Mouse (Mus musculus): Measurements from ENCODE around the gene Thap2. TPM values are rescaled to one million over a fixed set of nuclear protein-coding genes. Genes with fewer than 3 reads are reported as not detected.

Gene Thap2
- polyA plus RNA-seq, 1 experiment from 2014 or later: 18.9 TPM

DNA sequence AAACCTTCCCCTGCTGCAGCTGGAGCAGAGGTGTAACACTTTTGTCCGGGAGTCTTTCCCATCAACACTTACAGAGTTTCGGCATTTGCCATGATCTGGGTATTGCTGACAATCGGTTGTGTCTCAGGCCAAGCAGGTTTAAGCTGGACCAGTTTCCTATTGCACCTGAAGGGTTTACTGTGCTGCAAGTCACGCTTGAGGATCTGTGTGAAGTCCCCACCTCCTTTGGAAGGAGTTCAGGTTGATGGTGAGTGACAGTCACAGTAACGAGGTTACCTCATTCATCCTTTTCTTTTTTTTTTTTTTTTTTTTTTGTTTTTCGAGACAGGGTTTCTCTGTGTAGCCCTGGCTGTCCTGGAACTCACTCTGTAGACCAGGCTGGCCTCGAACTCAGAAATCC is 28.1 kb downstream of the Thap2 start:
- no peak overlapping the region for H3K27ac ChIP-seq
- no peaks in the 10 kb centered on the region for H3K27me3 ChIP-seq (ENCODE audit: insufficient read depth, low read length)
- no peak for TF ChIP-seq CTCF (IDR thresholded peaks at IDR 0.05; ENCODE audit: low read depth)
- no peaks in the 10 kb centered on the region for H3K9me3 ChIP-seq (replicated peaks; ENCODE audit: low read length)
- 92% methylated on average over 6 of the region's 7 CpGs for WGBS
- H3K4me3 ChIP-seq (replicated peaks; ENCODE audit: low read depth, low read length): no peak overlapping the region
- ATAC-seq (replicated peaks; ENCODE audit: low FRiP score, low read depth) (no peak), DNase-seq (ENCODE audit: low spot score) (no peak)
- 0 out of 2 replicates have a peak, but pooled peaks cover 5% of the 10 kb centered on the region for H3K36me3 ChIP-seq (ENCODE audit: insufficient read depth, low read length)
- no peaks in the 10 kb centered on the region for H3K4me1 ChIP-seq (replicated peaks; ENCODE audit: insufficient read depth, low read length)
- H3K9ac ChIP-seq (ENCODE audit: low read depth, low read length): no peak overlapping the region
- H3K4me2 ChIP-seq (ENCODE audit: low read length): no peak overlapping the region

DNA sequence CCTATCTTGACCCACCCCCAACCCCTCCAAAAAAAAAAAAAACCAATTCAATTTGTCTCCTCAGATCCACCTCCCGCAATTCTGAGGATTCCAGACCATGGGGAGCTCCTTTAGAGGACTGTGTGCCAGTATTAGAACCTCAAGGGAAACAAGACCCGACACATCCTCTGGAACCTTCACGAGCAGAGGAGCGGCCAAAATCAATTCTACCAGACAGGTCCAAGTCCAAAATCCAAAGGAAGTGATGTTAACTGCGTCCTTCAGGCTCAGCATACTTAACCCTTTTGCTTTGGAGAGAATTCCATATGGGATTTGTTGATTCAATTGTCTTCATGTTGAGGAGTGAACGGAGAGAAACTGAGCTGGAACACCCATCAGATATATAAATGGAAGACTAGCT is 29.2 kb downstream of the Thap2 start:
- H3K9ac ChIP-seq (ENCODE audit: low read depth, low read length): no peak overlapping the region
- H3K4me1 ChIP-seq (replicated peaks; ENCODE audit: insufficient read depth, low read length): 0 out of 2 replicates have a peak, but pooled peaks cover 1% of the 10 kb centered on the region
- no peak overlapping the region for H3K4me3 ChIP-seq (replicated peaks; ENCODE audit: low read depth, low read length)
- ATAC-seq (replicated peaks; ENCODE audit: low FRiP score, low read depth): no peak
- TF ChIP-seq CTCF (IDR thresholded peaks at IDR 0.05; ENCODE audit: low read depth): no peak
- no peak for DNase-seq (ENCODE audit: low spot score)
- no peaks in the 10 kb centered on the region for H3K9me3 ChIP-seq (replicated peaks; ENCODE audit: low read length)
- 0 out of 2 replicates have a peak, but pooled peaks cover 5% of the 10 kb centered on the region for H3K36me3 ChIP-seq (ENCODE audit: insufficient read depth, low read length)
- H3K27me3 ChIP-seq (ENCODE audit: insufficient read depth, low read length): no peaks in the 10 kb centered on the region
- H3K4me2 ChIP-seq (ENCODE audit: low read length): no peak overlapping the region
- WGBS: 92% methylated on average over 6 of the region's 6 CpGs
- no peak overlapping the region for H3K27ac ChIP-seq

DNA sequence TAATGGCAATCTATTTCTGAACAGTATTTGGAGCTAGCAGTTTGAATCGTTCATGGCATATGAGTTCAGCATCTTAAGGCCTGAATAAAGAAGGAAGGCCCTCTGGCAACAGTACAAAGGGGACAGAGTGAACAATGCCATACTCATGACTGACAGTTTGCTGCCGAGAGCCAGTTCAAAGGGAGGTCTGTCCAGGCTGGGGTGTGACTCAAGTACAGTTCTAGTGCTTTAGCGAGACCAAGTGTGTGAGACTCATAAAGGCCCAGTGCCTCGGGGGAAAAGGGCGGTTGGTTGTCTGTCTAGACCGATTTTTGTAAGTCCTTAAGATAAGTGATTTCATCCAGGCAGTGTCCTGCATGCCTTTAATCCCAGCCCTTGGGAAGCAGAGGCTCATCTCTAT is 29.7 kb downstream of the Thap2 start:
- H3K9me3 ChIP-seq (replicated peaks; ENCODE audit: low read length): no peaks in the 10 kb centered on the region
- 77% methylated on average over 6 of the region's 6 CpGs for WGBS
- H3K4me2 ChIP-seq (ENCODE audit: low read length): no peak overlapping the region
- 0 out of 2 replicates have a peak, but pooled peaks cover 5% of the 10 kb centered on the region for H3K4me1 ChIP-seq (replicated peaks; ENCODE audit: insufficient read depth, low read length)
- H3K9ac ChIP-seq (ENCODE audit: low read depth, low read length): no peak overlapping the region
- H3K27ac ChIP-seq: no peak overlapping the region
- ATAC-seq (replicated peaks; ENCODE audit: low FRiP score, low read depth) (no peak), DNase-seq (ENCODE audit: low spot score) (no peak)
- no peak for TF ChIP-seq CTCF (IDR thresholded peaks at IDR 0.05; ENCODE audit: low read depth)
- no peak overlapping the region for H3K4me3 ChIP-seq (replicated peaks; ENCODE audit: low read depth, low read length)
- 0 out of 2 replicates have a peak, but pooled peaks cover 5% of the 10 kb centered on the region for H3K36me3 ChIP-seq (ENCODE audit: insufficient read depth, low read length)
- H3K27me3 ChIP-seq (ENCODE audit: insufficient read depth, low read length): no peaks in the 10 kb centered on the region

DNA sequence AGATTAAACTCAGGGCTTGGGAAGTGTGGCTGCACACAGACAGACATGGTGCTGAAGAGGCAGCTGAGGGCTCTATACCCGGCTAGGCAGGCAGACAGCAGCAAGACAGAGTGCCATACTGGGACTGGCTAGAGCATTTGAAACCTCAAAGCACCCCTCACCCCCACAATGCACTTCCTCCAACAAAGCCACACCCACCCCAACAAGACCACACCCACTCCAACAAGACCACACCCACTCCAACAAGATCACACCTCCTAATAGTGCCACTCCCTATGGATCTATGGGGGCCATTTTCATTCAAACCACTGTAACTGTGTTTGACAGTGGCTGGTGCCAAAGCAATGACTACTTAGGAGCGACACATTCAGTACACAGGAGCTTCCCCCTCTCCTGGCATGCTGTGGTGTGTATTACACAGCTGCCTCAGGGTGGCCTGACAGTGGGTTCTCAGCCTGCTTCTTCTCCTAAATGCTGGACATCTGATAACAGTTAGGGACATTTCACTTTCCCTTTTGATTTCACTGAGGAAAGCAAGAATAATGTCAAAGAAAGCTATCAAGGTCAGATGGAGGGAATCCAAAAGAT is 33.3 kb downstream of the Thap2 start:
- DNase-seq (ENCODE audit: low spot score): no peak
- H3K9ac ChIP-seq (ENCODE audit: low read depth, low read length): no peak overlapping the region
- no peak overlapping the region for H3K4me2 ChIP-seq (ENCODE audit: low read length)
- ATAC-seq (replicated peaks; ENCODE audit: low FRiP score, low read depth): no peak
- H3K27me3 ChIP-seq (ENCODE audit: insufficient read depth, low read length): no peaks in the 10 kb centered on the region
- TF ChIP-seq CTCF (IDR thresholded peaks at IDR 0.05; ENCODE audit: low read depth): no peak
- no peak overlapping the region for H3K27ac ChIP-seq
- no peak overlapping the region for H3K4me3 ChIP-seq (replicated peaks; ENCODE audit: low read depth, low read length)
- 0 out of 2 replicates have a peak, but pooled peaks cover 5% of the 10 kb centered on the region for H3K4me1 ChIP-seq (replicated peaks; ENCODE audit: insufficient read depth, low read length)
- no peaks in the 10 kb centered on the region for H3K9me3 ChIP-seq (replicated peaks; ENCODE audit: low read length)
- WGBS: 86% methylated on average over 2 of the region's 2 CpGs
- H3K36me3 ChIP-seq (ENCODE audit: insufficient read depth, low read length): no peaks in the 10 kb centered on the region

DNA sequence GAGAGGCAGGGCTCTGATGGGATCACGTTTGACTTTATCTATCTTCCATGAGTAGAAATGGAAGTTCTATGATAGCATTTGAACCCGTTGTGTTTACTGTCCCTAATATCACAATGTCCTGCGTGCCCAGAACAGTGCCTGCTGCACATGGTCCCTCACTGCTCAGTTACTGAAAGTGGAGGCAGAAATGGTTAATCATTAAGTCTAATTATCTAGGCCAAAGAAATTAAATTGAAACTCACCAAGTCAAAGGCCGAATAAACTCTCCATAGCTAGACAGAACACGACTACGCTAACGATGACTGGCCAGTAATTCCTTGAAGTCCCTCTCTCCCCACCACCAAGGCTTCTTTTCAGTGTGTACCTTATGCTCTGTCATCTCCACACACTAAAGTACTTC is 34.7 kb downstream of the Thap2 start:
- no peak for TF ChIP-seq CTCF (IDR thresholded peaks at IDR 0.05; ENCODE audit: low read depth)
- Histone ChIP-seq H3K36me3 (ENCODE audit: insufficient read depth, low read length) (no peaks in the 10 kb centered on the region), H3K4me3 (replicated peaks; ENCODE audit: low read depth, low read length) (no peak overlapping the region), H3K27me3 (ENCODE audit: insufficient read depth, low read length) (no peaks in the 10 kb centered on the region), H3K4me1 (replicated peaks; ENCODE audit: insufficient read depth, low read length) (0 out of 2 replicates have a peak, but pooled peaks cover 5% of the 10 kb centered on the region), H3K9me3 (replicated peaks; ENCODE audit: low read length) (no peaks in the 10 kb centered on the region), H3K4me2 (ENCODE audit: low read length) (0 out of 2 replicates have a peak overlapping the region, but pooled peaks have one; percentile 5), H3K27ac (0 out of 2 replicates have a peak overlapping the region, but pooled peaks have one; percentile 36), H3K9ac (ENCODE audit: low read depth, low read length) (no peak overlapping the region)
- 62% methylated on average over 7 of the region's 7 CpGs for WGBS
- DNase-seq (ENCODE audit: low spot score) (no peak), ATAC-seq (replicated peaks; ENCODE audit: low FRiP score, low read depth) (peak; percentile 70)

DNA sequence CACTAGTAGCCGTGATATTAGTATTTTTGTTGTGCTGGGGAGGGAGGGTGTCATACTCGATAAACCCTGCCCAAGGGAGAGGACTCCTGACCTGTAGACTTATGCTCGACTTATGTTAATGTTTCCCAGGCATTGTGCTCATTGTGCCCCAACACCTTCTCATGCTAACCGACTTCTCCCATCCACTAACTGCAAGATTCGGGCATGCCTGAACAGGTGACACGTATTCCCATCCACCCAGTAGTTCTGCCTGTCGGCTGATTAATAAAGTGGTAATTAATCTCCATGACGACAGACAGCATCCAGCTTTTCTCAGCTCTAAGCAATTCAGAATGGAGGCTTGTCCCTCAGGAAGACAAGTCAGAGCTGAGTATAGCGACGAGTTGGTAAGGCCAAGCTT is 35.2 kb downstream of the Thap2 start:
- no peak overlapping the region for H3K4me2 ChIP-seq (ENCODE audit: low read length)
- H3K9me3 ChIP-seq (replicated peaks; ENCODE audit: low read length): no peaks in the 10 kb centered on the region
- DNase-seq (ENCODE audit: low spot score): peak; percentile 10
- no peak overlapping the region for H3K4me3 ChIP-seq (replicated peaks; ENCODE audit: low read depth, low read length)
- no peaks in the 10 kb centered on the region for H3K27me3 ChIP-seq (ENCODE audit: insufficient read depth, low read length)
- no peaks in the 10 kb centered on the region for H3K36me3 ChIP-seq (ENCODE audit: insufficient read depth, low read length)
- H3K9ac ChIP-seq (ENCODE audit: low read depth, low read length): no peak overlapping the region
- 0 out of 2 replicates have a peak, but pooled peaks cover 5% of the 10 kb centered on the region for H3K4me1 ChIP-seq (replicated peaks; ENCODE audit: insufficient read depth, low read length)
- 0 out of 2 replicates have a peak overlapping the region, but pooled peaks have one; percentile 36 for H3K27ac ChIP-seq
- peak; percentile 88 for ATAC-seq (replicated peaks; ENCODE audit: low FRiP score, low read depth)
- WGBS: 56% methylated on average over 10 of the region's 10 CpGs
- TF ChIP-seq CTCF (IDR thresholded peaks at IDR 0.05; ENCODE audit: low read depth): no peak

Measured in kidney, postnatal 0 days (tissue).